Mouse (Mus musculus): ENCODE results near the gene Stx2. TPM values are rescaled to one million over a fixed set of nuclear protein-coding genes. Genes with fewer than 3 reads are reported as not detected.
"Not testable (repeated sequence)": the region's sequence is repeated elsewhere in the genome, so short reads cannot be mapped to it uniquely, and the experiment has no call there.

Gene Stx2
- polyA plus RNA-seq, 1 experiment from 2014 or later = 8.7 TPM

DNA sequence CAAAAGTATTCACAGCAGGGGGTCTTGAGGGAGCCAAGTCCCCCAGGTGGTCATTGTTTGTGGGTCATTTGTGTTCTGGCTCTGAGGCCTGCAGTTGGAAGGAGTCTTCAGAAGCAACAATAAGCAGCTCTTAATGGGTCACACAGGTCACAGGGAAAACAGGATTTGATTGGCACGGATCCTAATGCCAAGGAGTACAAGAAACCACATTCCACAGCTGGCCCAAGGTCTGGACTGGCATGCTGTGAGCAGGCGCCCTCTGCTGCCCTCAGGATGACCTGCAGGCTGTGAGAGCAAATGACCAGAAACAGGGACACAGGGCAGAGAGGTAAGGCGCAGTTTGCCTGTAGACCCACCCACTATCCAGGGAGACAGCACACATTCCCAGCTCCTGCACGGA, 32.1 kb downstream of the Stx2 start:
- Histone ChIP-seq H3K9ac (ENCODE audit: low read depth, low read length) (no peak overlapping the region), H3K27ac (ENCODE audit: low read depth, low read length) (no peak overlapping the region), H3K36me3 (ENCODE audit: control insufficient read depth, insufficient read depth) (no peaks in the 10 kb centered on the region), H3K4me2 (replicated peaks; ENCODE audit: low read depth) (no peak overlapping the region), H3K27me3 (replicated peaks; ENCODE audit: control insufficient read depth, insufficient read depth, low read length) (no peaks in the 10 kb centered on the region), H3K4me3 (ENCODE audit: low read depth, low read length) (no peak overlapping the region), H3K9me3 (ENCODE audit: control insufficient read depth) (no peaks in the 10 kb centered on the region), H3K4me1 (replicated peaks; ENCODE audit: control insufficient read depth, insufficient read depth, low read length) (no peaks in the 10 kb centered on the region)
- peak; percentile 66 for TF ChIP-seq CTCF (IDR thresholded peaks at IDR 0.05; ENCODE audit: low read depth)
- no peak for ATAC-seq
- WGBS = 27% methylated on average over 4 of the region's 4 CpGs

DNA sequence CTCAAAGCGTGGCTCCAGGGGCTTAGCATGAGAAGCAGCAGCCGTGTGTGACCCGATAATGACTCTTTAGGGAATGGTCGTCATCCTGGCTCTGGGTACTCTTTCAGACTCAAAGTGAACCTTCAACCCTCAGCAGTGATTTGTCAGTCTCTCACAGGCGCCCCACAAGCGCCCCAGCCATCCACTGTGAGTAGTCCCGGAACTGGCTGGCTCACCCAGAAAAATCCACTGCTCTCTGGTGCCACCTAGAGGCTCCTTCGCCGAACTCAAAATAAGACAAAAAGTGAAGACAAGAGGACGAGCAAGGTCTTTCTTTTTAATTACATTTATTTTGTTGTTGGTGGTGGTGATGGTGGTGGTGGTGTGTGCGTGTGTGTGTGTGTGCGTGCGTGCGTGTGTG, 37.1 kb downstream of the Stx2 start:
- H3K4me2 ChIP-seq (replicated peaks; ENCODE audit: low read depth) = 0 out of 2 replicates have a peak overlapping the region, but pooled peaks have one; percentile 7
- no peak overlapping the region for H3K4me3 ChIP-seq (ENCODE audit: low read depth, low read length)
- H3K9ac ChIP-seq (ENCODE audit: low read depth, low read length) = no peak overlapping the region
- no peaks in the 10 kb centered on the region for H3K9me3 ChIP-seq (ENCODE audit: control insufficient read depth)
- H3K36me3 ChIP-seq (ENCODE audit: control insufficient read depth, insufficient read depth) = no peaks in the 10 kb centered on the region
- no peak overlapping the region for H3K27ac ChIP-seq (ENCODE audit: low read depth, low read length)
- no peaks in the 10 kb centered on the region for H3K4me1 ChIP-seq (replicated peaks; ENCODE audit: control insufficient read depth, insufficient read depth, low read length)
- TF ChIP-seq CTCF (IDR thresholded peaks at IDR 0.05; ENCODE audit: low read depth) = peak; percentile 84
- 17% methylated on average over 14 of the region's 14 CpGs for WGBS
- H3K27me3 ChIP-seq (replicated peaks; ENCODE audit: control insufficient read depth, insufficient read depth, low read length) = no peaks in the 10 kb centered on the region
- ATAC-seq = no peak

GRCm38 (mm10) chr5:128970878-128971277, 37.5 kb downstream of the Stx2 start:
- Histone ChIP-seq H3K4me1 (replicated peaks; ENCODE audit: control insufficient read depth, insufficient read depth, low read length) (no peaks in the 10 kb centered on the region), H3K4me3 (ENCODE audit: low read depth, low read length) (no peak overlapping the region), H3K27me3 (replicated peaks; ENCODE audit: control insufficient read depth, insufficient read depth, low read length) (no peaks in the 10 kb centered on the region), H3K36me3 (ENCODE audit: control insufficient read depth, insufficient read depth) (no peaks in the 10 kb centered on the region), H3K9me3 (ENCODE audit: control insufficient read depth) (no peaks in the 10 kb centered on the region), H3K4me2 (replicated peaks; ENCODE audit: low read depth) (no peak overlapping the region), H3K9ac (ENCODE audit: low read depth, low read length) (no peak overlapping the region), H3K27ac (ENCODE audit: low read depth, low read length) (no peak overlapping the region)
- TF ChIP-seq CTCF (IDR thresholded peaks at IDR 0.05; ENCODE audit: low read depth) = no peak
- 69% methylated on average over 10 of the region's 10 CpGs for WGBS
- no peak for ATAC-seq

GRCm38 (mm10) chr5:128964353-128964752, 44.0 kb downstream of the Stx2 start:
- H3K9ac ChIP-seq (ENCODE audit: low read depth, low read length) = no peak overlapping the region
- no peaks in the 10 kb centered on the region for H3K4me1 ChIP-seq (replicated peaks; ENCODE audit: control insufficient read depth, insufficient read depth, low read length)
- no peak overlapping the region for H3K4me2 ChIP-seq (replicated peaks; ENCODE audit: low read depth)
- TF ChIP-seq CTCF (IDR thresholded peaks at IDR 0.05; ENCODE audit: low read depth) = peak; percentile 22; the same call in 1 of the 2 replicates
- no peak for ATAC-seq
- H3K27ac ChIP-seq (ENCODE audit: low read depth, low read length) = no peak overlapping the region
- 56% methylated on average over 4 of the region's 4 CpGs for WGBS
- H3K4me3 ChIP-seq (ENCODE audit: low read depth, low read length) = no peak overlapping the region
- H3K36me3 ChIP-seq (ENCODE audit: control insufficient read depth, insufficient read depth) = no peaks in the 10 kb centered on the region
- H3K9me3 ChIP-seq (ENCODE audit: control insufficient read depth) = peaks cover 3% of the 10 kb centered on the region; the same call in 1 of the 2 replicates
- H3K27me3 ChIP-seq (replicated peaks; ENCODE audit: control insufficient read depth, insufficient read depth, low read length) = no peaks in the 10 kb centered on the region

GRCm38 (mm10) chr5:128958916-128959315, 49.5 kb downstream of the Stx2 start:
- H3K9me3 ChIP-seq (ENCODE audit: control insufficient read depth) = peaks cover 7% of the 10 kb centered on the region; the same call in 1 of the 2 replicates
- TF ChIP-seq CTCF (IDR thresholded peaks at IDR 0.05; ENCODE audit: low read depth) = no peak
- H3K4me1 ChIP-seq (replicated peaks; ENCODE audit: control insufficient read depth, insufficient read depth, low read length) = no peaks in the 10 kb centered on the region
- WGBS = 78% methylated on average over 3 of the region's 3 CpGs
- no peak overlapping the region for H3K4me2 ChIP-seq (replicated peaks; ENCODE audit: low read depth)
- H3K9ac ChIP-seq (ENCODE audit: low read depth, low read length) = no peak overlapping the region
- H3K27ac ChIP-seq (ENCODE audit: low read depth, low read length) = no peak overlapping the region
- no peaks in the 10 kb centered on the region for H3K36me3 ChIP-seq (ENCODE audit: control insufficient read depth, insufficient read depth)
- no peak for ATAC-seq
- H3K27me3 ChIP-seq (replicated peaks; ENCODE audit: control insufficient read depth, insufficient read depth, low read length) = no peaks in the 10 kb centered on the region
- no peak overlapping the region for H3K4me3 ChIP-seq (ENCODE audit: low read depth, low read length)

- not testable (repeated sequence) for H3K4me1 ChIP-seq (replicated peaks; ENCODE audit: control insufficient read depth, insufficient read depth, low read length); H3K9me3 ChIP-seq (ENCODE audit: control insufficient read depth); H3K4me3 ChIP-seq (ENCODE audit: low read depth, low read length); H3K9ac ChIP-seq (ENCODE audit: low read depth, low read length); H3K36me3 ChIP-seq (ENCODE audit: control insufficient read depth, insufficient read depth); H3K27ac ChIP-seq (ENCODE audit: low read depth, low read length); ATAC-seq; H3K4me2 ChIP-seq (replicated peaks; ENCODE audit: low read depth)
- WGBS = 90% methylated on average over 5 of the region's 5 CpGs
- H3K27me3 ChIP-seq (replicated peaks; ENCODE audit: control insufficient read depth, insufficient read depth, low read length) = 0 out of 2 replicates have a peak, but pooled peaks cover 13% of the 10 kb centered on the region
- TF ChIP-seq CTCF (IDR thresholded peaks at IDR 0.05; ENCODE audit: low read depth) = peak; percentile 47
Observed at GRCm38 (mm10) chr5:128954371-128954770, 54.0 kb downstream of the Stx2 start.
